Mouse (Mus musculus): ENCODE results near the gene Prss50. TPM values are rescaled to one million over a fixed set of nuclear protein-coding genes. Genes with fewer than 3 reads are reported as not detected.

Prss50 gene
- polyA plus RNA-seq, 1 experiment: 0.70 TPM

- Histone ChIP-seq H3K27me3 (replicated peaks) (peaks cover 36% of the 10 kb centered on the region), H3K36me3 (replicated peaks; ENCODE audit: low read length) (peaks cover 78% of the 10 kb centered on the region), H3K4me3 (replicated peaks) (no peak overlapping the region), H3K4me1 (peaks cover 4% of the 10 kb centered on the region), H3K9me3 (no peaks in the 10 kb centered on the region)
- TF ChIP-seq GATA1 (IDR thresholded peaks at IDR 0.05; ENCODE audit: borderline replicate concordance, low read length) (no peak), FLI1 (IDR thresholded peaks at IDR 0.05; ENCODE audit: low read length) (no peak)
Measured at GRCm38 (mm10) chr9:110896595-110896994, 38.8 kb downstream of the Prss50 start.

- Histone ChIP-seq H3K9me3 (no peaks in the 10 kb centered on the region; the same call in 1 of the 2 replicates), H3K36me3 (replicated peaks; ENCODE audit: low read length) (peaks cover 51% of the 10 kb centered on the region), H3K4me3 (replicated peaks) (no peak overlapping the region), H3K4me1 (no peaks in the 10 kb centered on the region), H3K27me3 (replicated peaks) (peaks cover 37% of the 10 kb centered on the region)
- no peak for TF ChIP-seq FLI1 (IDR thresholded peaks at IDR 0.05; ENCODE audit: low read length)
- no peak for TF ChIP-seq GATA1 (IDR thresholded peaks at IDR 0.05; ENCODE audit: borderline replicate concordance, low read length)
Measured at GRCm38 (mm10) chr9:110899451-110900008, 41.8 kb downstream of the Prss50 start.

GRCm38 (mm10) chr9:110901204-110901603, 43.4 kb downstream of the Prss50 start:
- H3K4me1 ChIP-seq: no peaks in the 10 kb centered on the region
- no peak overlapping the region for H3K4me3 ChIP-seq (replicated peaks)
- H3K36me3 ChIP-seq (replicated peaks; ENCODE audit: low read length): peaks cover 37% of the 10 kb centered on the region
- H3K9me3 ChIP-seq: no peaks in the 10 kb centered on the region; the same call in 1 of the 2 replicates
- no peak for TF ChIP-seq GATA1 (IDR thresholded peaks at IDR 0.05; ENCODE audit: borderline replicate concordance, low read length)
- no peak for TF ChIP-seq FLI1 (IDR thresholded peaks at IDR 0.05; ENCODE audit: low read length)
- peaks cover 37% of the 10 kb centered on the region for H3K27me3 ChIP-seq (replicated peaks)

GRCm38 (mm10) chr9:110902271-110902670, 44.5 kb downstream of the Prss50 start:
- Histone ChIP-seq H3K4me3 (replicated peaks) (no peak overlapping the region), H3K36me3 (replicated peaks; ENCODE audit: low read length) (peaks cover 26% of the 10 kb centered on the region), H3K27me3 (replicated peaks) (peaks cover 38% of the 10 kb centered on the region), H3K4me1 (no peaks in the 10 kb centered on the region), H3K9me3 (peaks cover 7% of the 10 kb centered on the region)
- no peak for TF ChIP-seq FLI1 (IDR thresholded peaks at IDR 0.05; ENCODE audit: low read length)
- no peak for TF ChIP-seq GATA1 (IDR thresholded peaks at IDR 0.05; ENCODE audit: borderline replicate concordance, low read length)

- Histone ChIP-seq H3K4me3 (replicated peaks) (no peak overlapping the region), H3K27me3 (replicated peaks) (peaks cover 38% of the 10 kb centered on the region), H3K4me1 (peaks cover 8% of the 10 kb centered on the region; the same call in 1 of the 2 replicates), H3K9me3 (peaks cover 19% of the 10 kb centered on the region), H3K36me3 (replicated peaks; ENCODE audit: low read length) (no peaks in the 10 kb centered on the region)
- no peak for TF ChIP-seq FLI1 (IDR thresholded peaks at IDR 0.05; ENCODE audit: low read length)
- TF ChIP-seq GATA1 (IDR thresholded peaks at IDR 0.05; ENCODE audit: borderline replicate concordance, low read length): no peak
Measured at GRCm38 (mm10) chr9:110907201-110907837, 49.6 kb downstream of the Prss50 start.

- Histone ChIP-seq H3K27me3 (replicated peaks) (peaks cover 38% of the 10 kb centered on the region), H3K4me1 (peaks cover 8% of the 10 kb centered on the region; the same call in 1 of the 2 replicates), H3K36me3 (replicated peaks; ENCODE audit: low read length) (no peaks in the 10 kb centered on the region), H3K9me3 (peaks cover 19% of the 10 kb centered on the region), H3K4me3 (replicated peaks) (no peak overlapping the region)
- no peak for TF ChIP-seq FLI1 (IDR thresholded peaks at IDR 0.05; ENCODE audit: low read length)
- no peak for TF ChIP-seq GATA1 (IDR thresholded peaks at IDR 0.05; ENCODE audit: borderline replicate concordance, low read length)
Measured at GRCm38 (mm10) chr9:110907838-110908630, 50.3 kb downstream of the Prss50 start.

- no peaks in the 10 kb centered on the region for H3K36me3 ChIP-seq (replicated peaks; ENCODE audit: low read length)
- no peak overlapping the region for H3K4me3 ChIP-seq (replicated peaks)
- peaks cover 19% of the 10 kb centered on the region for H3K9me3 ChIP-seq
- no peak for TF ChIP-seq FLI1 (IDR thresholded peaks at IDR 0.05; ENCODE audit: low read length)
- TF ChIP-seq GATA1 (IDR thresholded peaks at IDR 0.05; ENCODE audit: borderline replicate concordance, low read length): no peak
- peaks cover 38% of the 10 kb centered on the region for H3K27me3 ChIP-seq (replicated peaks)
- H3K4me1 ChIP-seq: peaks cover 8% of the 10 kb centered on the region; the same call in 1 of the 2 replicates
Measured at GRCm38 (mm10) chr9:110908631-110909016, 50.9 kb downstream of the Prss50 start.

GRCm38 (mm10) chr9:110909371-110909967, 51.7 kb downstream of the Prss50 start:
- TF ChIP-seq FLI1 (IDR thresholded peaks at IDR 0.05; ENCODE audit: low read length) (no peak), GATA1 (IDR thresholded peaks at IDR 0.05; ENCODE audit: borderline replicate concordance, low read length) (no peak)
- H3K4me3 ChIP-seq (replicated peaks): peak overlapping the region; percentile 42
- H3K36me3 ChIP-seq (replicated peaks; ENCODE audit: low read length): no peaks in the 10 kb centered on the region
- peaks cover 19% of the 10 kb centered on the region for H3K9me3 ChIP-seq
- H3K4me1 ChIP-seq: peaks cover 8% of the 10 kb centered on the region; the same call in 1 of the 2 replicates
- H3K27me3 ChIP-seq (replicated peaks): peaks cover 33% of the 10 kb centered on the region

Other genes with a start within 250 kb of the Prss50 start
- 6.7 and 12.4 TPM in 2 replicates for gene Nradd, start 233.5 kb upstream of the Prss50 start, polyA plus RNA-seq (2012; ENCODE audit: insufficient read depth, low replicate concordance)
- 102 and 106 TPM in 2 replicates for gene Nbeal2, start 203.8 kb upstream of the Prss50 start, polyA plus RNA-seq (2012; ENCODE audit: insufficient read depth, low replicate concordance)
- 77.7 and 537 TPM in 2 replicates for gene Ccdc12, start 201.5 kb upstream of the Prss50 start, polyA plus RNA-seq (2012; ENCODE audit: insufficient read depth, low replicate concordance)
- gene Myl3, start 116.1 kb upstream of the Prss50 start, polyA plus RNA-seq (2012; ENCODE audit: insufficient read depth, low replicate concordance): not detected in 2 replicates
- 0.11 TPM in 1 of 2 replicates, not detected in the other for gene Pth1r, start 110.8 kb upstream of the Prss50 start, polyA plus RNA-seq (2012; ENCODE audit: insufficient read depth, low replicate concordance)
- not detected in 2 replicates for gene Prss42, start 59.8 kb upstream of the Prss50 start, polyA plus RNA-seq (2012; ENCODE audit: insufficient read depth, low replicate concordance)
- not detected in 2 replicates for gene Prss44, start 44.0 kb upstream of the Prss50 start, polyA plus RNA-seq (2012; ENCODE audit: insufficient read depth, low replicate concordance)
- gene Prss43, start 31.3 kb upstream of the Prss50 start, polyA plus RNA-seq (2012; ENCODE audit: insufficient read depth, low replicate concordance): not detected in 2 replicates
- not detected in 2 replicates for gene Prss45, start 23.4 kb upstream of the Prss50 start, polyA plus RNA-seq (2012; ENCODE audit: insufficient read depth, low replicate concordance)
- gene Prss46, start 13.5 kb upstream of the Prss50 start, polyA plus RNA-seq (2012; ENCODE audit: insufficient read depth, low replicate concordance): not detected in 2 replicates
- 2.1 and 6.7 TPM in 2 replicates for gene Als2cl, start 21.9 kb downstream of the Prss50 start, polyA plus RNA-seq (2012; ENCODE audit: insufficient read depth, low replicate concordance)
- 2.2 and 4.5 TPM in 2 replicates for gene Tmie, start 22.1 kb downstream of the Prss50 start, polyA plus RNA-seq (2012; ENCODE audit: insufficient read depth, low replicate concordance)
- gene Fam240a, start 58.9 kb downstream of the Prss50 start, polyA plus RNA-seq (2012; ENCODE audit: insufficient read depth, low replicate concordance): not detected in 2 replicates
- not detected in 2 replicates for gene Tdgf1, start 88.2 kb downstream of the Prss50 start, polyA plus RNA-seq (2012; ENCODE audit: insufficient read depth, low replicate concordance)
- not detected in 2 replicates for gene Lrrc2, start 93.6 kb downstream of the Prss50 start, polyA plus RNA-seq (2012; ENCODE audit: insufficient read depth, low replicate concordance)
- gene Rtp3, start 132.6 kb downstream of the Prss50 start, polyA plus RNA-seq (2012; ENCODE audit: insufficient read depth, low replicate concordance): not detected in 2 replicates
- gene Ltf, start 161.3 kb downstream of the Prss50 start, polyA plus RNA-seq (2012; ENCODE audit: insufficient read depth, low replicate concordance): 7.6 TPM in 1 of 2 replicates, not detected in the other
- gene Ccrl2, start 199.6 kb downstream of the Prss50 start, polyA plus RNA-seq (2012; ENCODE audit: insufficient read depth, low replicate concordance): 1.6 TPM in 1 of 2 replicates, not detected in the other